Mouse (Mus musculus) testis, adult 2 months (tissue): ENCODE data around the gene Plce1. TPM values are rescaled to one million over a fixed set of nuclear protein-coding genes. Genes with fewer than 3 reads are reported as not detected.
A peak's percentile ranks its signal among the peaks of the same experiment; 100 is the strongest.

Source experiments
- H3K27ac ChIP-seq: fragments of 200-500 bp; 2 replicates; pipeline ENCODE4 v1.5.1; 2012; ENCODE audit warnings: low read depth, low read length; ENCODE audit not compliant: control insufficient read depth, insufficient read depth
- H3K27me3 ChIP-seq: fragments of 200-500 bp; 2 replicates; pipeline ENCODE4 v1.6.1; 2012; ENCODE audit warnings: mild to moderate bottlenecking, low read length, moderate library complexity; ENCODE audit not compliant: control insufficient read depth, insufficient read depth
- H3K36me3 ChIP-seq: fragments of 200-500 bp; 2 replicates; pipeline ENCODE4 v1.6.1; 2012; ENCODE audit warnings: mild to moderate bottlenecking, low read length; ENCODE audit not compliant: control insufficient read depth, insufficient read depth
- H3K4me1 ChIP-seq: fragments of 200-500 bp; 2 replicates; pipeline ENCODE4 v1.6.1; 2012; ENCODE audit warnings: low read length; ENCODE audit not compliant: control insufficient read depth, insufficient read depth
- H3K4me3 ChIP-seq: fragments of 200-500 bp; 2 replicates; pipeline ENCODE4 v1.5.1; 2012; ENCODE audit warnings: low read depth, mild to moderate bottlenecking, low read length, moderate library complexity, mixed read lengths; ENCODE audit not compliant: control insufficient read depth
- CTCF ChIP-seq: fragments of 200-500 bp; IDR thresholded peaks from 2 replicates; pipeline ENCODE4 v1.5.1; 2012; ENCODE audit warnings: low read depth, mild to moderate bottlenecking, inconsistent platforms, low read length, moderate library complexity; ENCODE audit not compliant: control insufficient read depth, insufficient read depth, insufficient replicate concordance
- POLR2A ChIP-seq: fragments of 200-500 bp; IDR thresholded peaks from 2 replicates; pipeline ENCODE4 v1.6.1; 2012; ENCODE audit warnings: low read depth, mild to moderate bottlenecking, inconsistent platforms, low read length, moderate library complexity; ENCODE audit not compliant: control insufficient read depth
- polyA plus RNA-seq: library from polyadenylated mRNA; depleted of rRNA; stranded (reverse); fragments of >200 nt; gene quantifications from 2 replicates; pipeline ENCODE4 v1.2.3, GENCODE M21; 2012; rRNA removed

Plce1 gene
- polyA plus RNA-seq, 1 experiment = 2.4 TPM

- TF ChIP-seq POLR2A (no peak), CTCF (no peak)
- Histone ChIP-seq H3K27me3 (no peaks in the 10 kb centered on the region), H3K4me1 (no peaks in the 10 kb centered on the region), H3K4me3 (no peak overlapping the region), H3K27ac (no peak overlapping the region), H3K36me3 (peaks cover 1% of the 10 kb centered on the region)
Observed at GRCm38 (mm10) chr19:38798801-38799200, 317.9 kb downstream of the Plce1 start.

- Histone ChIP-seq H3K27ac (no peak overlapping the region), H3K27me3 (no peaks in the 10 kb centered on the region), H3K4me1 (peaks cover 2% of the 10 kb centered on the region; the same call in 1 of the 2 replicates), H3K36me3 (peaks cover 2% of the 10 kb centered on the region; the same call in 1 of the 2 replicates), H3K4me3 (peak overlapping the region; percentile 98; the same call in 1 of the 2 replicates)
- TF ChIP-seq POLR2A (no peak), CTCF (no peak)
Observed at GRCm38 (mm10) chr19:38818191-38818590, 337.3 kb downstream of the Plce1 start.

- TF ChIP-seq POLR2A (peak; percentile 77), CTCF (peak; percentile 88)
- Histone ChIP-seq H3K4me3 (peak within 1 kb of the TSS; percentile 98), H3K27me3 (no peaks in the 10 kb centered on the region), H3K4me1 (peaks cover 2% of the 10 kb centered on the region; the same call in 1 of the 2 replicates), H3K27ac (peak within 1 kb of the TSS; percentile 67), H3K36me3 (peaks cover 2% of the 10 kb centered on the region; the same call in 1 of the 2 replicates)
Observed at GRCm38 (mm10) chr19:38818766-38819426, 338.0 kb downstream of the Plce1 start, which contains the start of gene Noc3l. Gene Noc3l (minus strand): TSS chr19:38819237.

GRCm38 (mm10) chr19:38819427-38819802 lies 338.5 kb downstream of the Plce1 start:
- H3K36me3 ChIP-seq = no peaks in the 10 kb centered on the region; the same call in 1 of the 2 replicates
- H3K4me3 ChIP-seq = peak overlapping the region; percentile 98
- H3K4me1 ChIP-seq = peaks cover 2% of the 10 kb centered on the region; the same call in 1 of the 2 replicates
- TF ChIP-seq CTCF = no peak; the same call in 1 of the 2 replicates
- TF ChIP-seq POLR2A = no peak
- H3K27me3 ChIP-seq = no peaks in the 10 kb centered on the region
- H3K27ac ChIP-seq = peak overlapping the region; percentile 67

- no peaks in the 10 kb centered on the region for H3K36me3 ChIP-seq
- H3K27me3 ChIP-seq = no peaks in the 10 kb centered on the region
- H3K27ac ChIP-seq = no peak overlapping the region
- no peak for TF ChIP-seq CTCF
- no peak for TF ChIP-seq POLR2A
- H3K4me3 ChIP-seq = no peak overlapping the region
- peaks cover 2% of the 10 kb centered on the region; the same call in 1 of the 2 replicates for H3K4me1 ChIP-seq
Observed at GRCm38 (mm10) chr19:38820186-38820804, 339.4 kb downstream of the Plce1 start.

GRCm38 (mm10) chr19:38833224-38833623 lies 352.3 kb downstream of the Plce1 start:
- TF ChIP-seq POLR2A (no peak), CTCF (no peak)
- no peaks in the 10 kb centered on the region for H3K27me3 ChIP-seq
- H3K4me1 ChIP-seq = peaks cover 2% of the 10 kb centered on the region; the same call in 1 of the 2 replicates
- no peak overlapping the region for H3K4me3 ChIP-seq
- no peak overlapping the region for H3K27ac ChIP-seq
- no peaks in the 10 kb centered on the region for H3K36me3 ChIP-seq

Other genes starting within 250 kb of the Plce1 start
- 0.08 and 0.10 TPM in 2 replicates for gene Lgi1, start 216.6 kb upstream of the Plce1 start, polyA plus RNA-seq
- gene Slc35g1, start 85.1 kb upstream of the Plce1 start, polyA plus RNA-seq = 1.6 and 1.8 TPM in 2 replicates